In the genomic region with DNA sequence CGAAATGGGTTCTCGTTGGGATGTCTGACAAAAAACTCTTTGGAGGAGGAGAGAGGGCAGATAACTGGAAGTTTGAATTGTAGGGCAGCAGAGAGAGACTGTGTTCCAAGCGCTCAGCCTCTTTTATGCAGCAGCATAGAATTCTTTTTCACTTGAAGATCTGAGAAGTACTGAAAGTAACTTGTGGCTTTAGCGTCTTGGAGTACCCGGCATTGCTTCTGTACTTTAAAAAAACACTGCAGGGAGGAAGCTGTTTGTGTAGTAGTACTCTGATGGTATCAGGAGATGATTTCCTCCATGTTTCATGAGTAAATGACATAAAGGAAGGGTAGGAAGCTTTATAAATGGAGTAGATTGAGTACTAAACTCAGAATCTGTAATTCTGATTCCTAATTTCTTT, we compare ENCODE assay signal across 8 mouse cellular contexts. TPM values are rescaled to one million over a fixed set of nuclear protein-coding genes. Genes with fewer than 3 reads are reported as not detected.
DNase-seq lines count a peak whose midpoint lies in the region; ATAC-seq and TF ChIP-seq lines count a peak whose summit lies in the region.

No protein-coding gene starts in this region.

- peak overlapping the region; percentile 96 for H3K9ac ChIP-seq in lung, embryonic 14.5 days
- peak overlapping the region; percentile 97 for H3K9ac ChIP-seq in intestine, embryonic 16.5 days (ENCODE audit: low read depth, low read length)
- peak overlapping the region; percentile 99 for H3K9ac ChIP-seq in neural tube, embryonic 15.5 days (replicated peaks)

- DNase-seq in lung, embryonic 14.5 days, result peak; percentile 4
- DNase-seq in lung, postnatal 10 days, result no peak
- no peak for DNase-seq in embryonic facial prominence, embryonic 10.5 days (ENCODE audit: low spot score)
- DNase-seq in adrenal gland, adult 2 months, result no peak
- no peak for DNase-seq in embryo, embryonic 10 days (ENCODE audit: low spot score)
- DNase-seq in gastrocnemius, adult 18-20 months (ENCODE audit: low spot score), result no peak

- H3K4me2 ChIP-seq in lung, embryonic 14.5 days, result peak overlapping the region; percentile 82
- H3K4me2 ChIP-seq in intestine, embryonic 16.5 days (ENCODE audit: low read depth, low read length), result peak overlapping the region; percentile 62
- peak overlapping the region; percentile 78 for H3K4me2 ChIP-seq in neural tube, embryonic 15.5 days

- no peak overlapping the region for H3K27ac ChIP-seq in lung, embryonic 14.5 days (ENCODE audit: low read depth)
- H3K27ac ChIP-seq in embryonic facial prominence, embryonic 10.5 days (replicated peaks), result peak overlapping the region; percentile 92
- H3K27ac ChIP-seq in intestine, embryonic 16.5 days (ENCODE audit: low read length), result no peak overlapping the region
- peak overlapping the region; percentile 81; the same call in 1 of the 2 replicates for H3K27ac ChIP-seq in neural tube, embryonic 15.5 days (replicated peaks)

- no peaks in the 10 kb centered on the region for H3K27me3 ChIP-seq in lung, embryonic 14.5 days (ENCODE audit: insufficient read depth, low read length)
- H3K27me3 ChIP-seq in embryonic facial prominence, embryonic 10.5 days (replicated peaks; ENCODE audit: low read depth, poor library complexity, severe bottlenecking), result no peaks in the 10 kb centered on the region
- no peaks in the 10 kb centered on the region for H3K27me3 ChIP-seq in intestine, embryonic 16.5 days (replicated peaks; ENCODE audit: control insufficient read depth, insufficient read depth, low read length)
- H3K27me3 ChIP-seq in neural tube, embryonic 15.5 days (replicated peaks), result 0 out of 2 replicates have a peak, but pooled peaks cover 3% of the 10 kb centered on the region

- peaks cover 3% of the 10 kb centered on the region for H3K4me1 ChIP-seq in lung, embryonic 14.5 days (ENCODE audit: insufficient read depth)
- H3K4me1 ChIP-seq in embryonic facial prominence, embryonic 10.5 days, result peaks cover 28% of the 10 kb centered on the region
- peaks cover 7% of the 10 kb centered on the region for H3K4me1 ChIP-seq in intestine, embryonic 16.5 days (ENCODE audit: control insufficient read depth, insufficient read depth, low read length)
- H3K4me1 ChIP-seq in neural tube, embryonic 15.5 days, result peaks cover 30% of the 10 kb centered on the region

- 2% methylated on average over 5 of the region's 5 CpGs for WGBS in lung, embryonic 14.5 days
- 11% methylated on average over 5 of the region's 5 CpGs for WGBS in embryonic facial prominence, embryonic 10.5 days
- WGBS in intestine, embryonic 16.5 days, result 3% methylated on average over 5 of the region's 5 CpGs
- 4% methylated on average over 5 of the region's 5 CpGs for WGBS in neural tube, embryonic 15.5 days

- H3K9me3 ChIP-seq in lung, embryonic 14.5 days (ENCODE audit: low read depth, low read length), result no peaks in the 10 kb centered on the region
- H3K9me3 ChIP-seq in embryonic facial prominence, embryonic 10.5 days, result no peaks in the 10 kb centered on the region
- no peaks in the 10 kb centered on the region for H3K9me3 ChIP-seq in intestine, embryonic 16.5 days (ENCODE audit: control insufficient read depth, low read length)
- H3K9me3 ChIP-seq in neural tube, embryonic 15.5 days (replicated peaks), result no peaks in the 10 kb centered on the region

- H3K36me3 ChIP-seq in lung, embryonic 14.5 days (ENCODE audit: insufficient read depth), result peaks cover 9% of the 10 kb centered on the region; the same call in 1 of the 2 replicates
- peaks cover 18% of the 10 kb centered on the region for H3K36me3 ChIP-seq in embryonic facial prominence, embryonic 10.5 days (replicated peaks)
- H3K36me3 ChIP-seq in intestine, embryonic 16.5 days (ENCODE audit: control insufficient read depth, insufficient read depth, low read length), result peaks cover 3% of the 10 kb centered on the region; the same call in 1 of the 2 replicates
- no peaks in the 10 kb centered on the region for H3K36me3 ChIP-seq in neural tube, embryonic 15.5 days

- no peak for ATAC-seq in lung, embryonic 14.5 days (ENCODE audit: insufficient read depth)
- no peak for ATAC-seq in intestine, embryonic 16.5 days
- no peak for ATAC-seq in neural tube, embryonic 15.5 days (ENCODE audit: low FRiP score)

- no peak for TF ChIP-seq CTCF in lung, embryonic 14.5 days (IDR thresholded peaks at IDR 0.05; ENCODE audit: low read depth)

- H3K4me3 ChIP-seq in lung, embryonic 14.5 days (ENCODE audit: low read depth, low read length), result peak overlapping the region; percentile 97
- H3K4me3 ChIP-seq in embryonic facial prominence, embryonic 10.5 days, result peak overlapping the region; percentile 85
- H3K4me3 ChIP-seq in intestine, embryonic 16.5 days (ENCODE audit: low read length), result peak overlapping the region; percentile 99
- peak overlapping the region; percentile 97 for H3K4me3 ChIP-seq in neural tube, embryonic 15.5 days (replicated peaks)

RNA-seq across cellular contexts. Expression of a gene that starts 1.0 kb away (rescaled TPM):
- 26.2 and 28.0 TPM in 2 replicates for polyA plus RNA-seq in lung, embryonic 14.5 days (2014; fragmentation: Nextera tagmentation; extraction: Ambion mirVana)
- polyA plus RNA-seq in embryonic facial prominence, embryonic 10.5 days (2016; fragmentation: Nextera tagmentation; extraction: Ambion mirVana), result 61.1 and 63.7 TPM in 2 replicates
- 23.8 and 29.6 TPM in 2 replicates for polyA plus RNA-seq in intestine, embryonic 16.5 days (2015; fragmentation: Nextera tagmentation; extraction: Ambion mirVana)
- polyA plus RNA-seq in neural tube, embryonic 15.5 days (2015; fragmentation: Nextera tagmentation; extraction: Ambion mirVana), result 53.1 and 58.5 TPM in 2 replicates
- total RNA-seq in adrenal gland, adult 2 months (2021), result 10 to 100 TPM; 21.8 to 33.4 TPM
- polyA plus RNA-seq in adrenal gland, adult 2 months (2012; rRNA removed), result 7.4 and 9.4 TPM in 2 replicates
- 10 to 100 TPM; 28.0 to 28.8 TPM for total RNA-seq in gastrocnemius, adult 18-20 months (2021)

RNA-seq across cellular contexts. Expression of a gene that starts 13.2 kb away (rescaled TPM):
- polyA plus RNA-seq in lung, embryonic 14.5 days (2014; fragmentation: Nextera tagmentation; extraction: Ambion mirVana), result 36.7 and 37.4 TPM in 2 replicates
- polyA plus RNA-seq in embryonic facial prominence, embryonic 10.5 days (2016; fragmentation: Nextera tagmentation; extraction: Ambion mirVana), result 49.7 and 49.8 TPM in 2 replicates
- 47.9 and 56.0 TPM in 2 replicates for polyA plus RNA-seq in intestine, embryonic 16.5 days (2015; fragmentation: Nextera tagmentation; extraction: Ambion mirVana)
- polyA plus RNA-seq in neural tube, embryonic 15.5 days (2015; fragmentation: Nextera tagmentation; extraction: Ambion mirVana), result 43.9 and 47.8 TPM in 2 replicates
- 10 to 100 TPM; 38.8 to 45.9 TPM for total RNA-seq in adrenal gland, adult 2 months (2021)
- polyA plus RNA-seq in adrenal gland, adult 2 months (2012; rRNA removed), result 1.2 and 1.6 TPM in 2 replicates
- total RNA-seq in gastrocnemius, adult 18-20 months (2021), result 10 to 100 TPM; 44.9 to 46.8 TPM

RNA-seq across cellular contexts. Expression of a gene that starts 57.6 kb away (rescaled TPM):
- 25.3 and 27.8 TPM in 2 replicates for polyA plus RNA-seq in lung, embryonic 14.5 days (2014; fragmentation: Nextera tagmentation; extraction: Ambion mirVana)
- polyA plus RNA-seq in embryonic facial prominence, embryonic 10.5 days (2016; fragmentation: Nextera tagmentation; extraction: Ambion mirVana), result 40.9 and 42.5 TPM in 2 replicates
- polyA plus RNA-seq in intestine, embryonic 16.5 days (2015; fragmentation: Nextera tagmentation; extraction: Ambion mirVana), result 18.2 and 23.6 TPM in 2 replicates
- 4.6 and 9.2 TPM in 2 replicates for polyA plus RNA-seq in neural tube, embryonic 15.5 days (2015; fragmentation: Nextera tagmentation; extraction: Ambion mirVana)
- 1 to 10 TPM in 1 of 2 experiments, under 1 TPM in 1; 0.81 to 1.6 TPM for total RNA-seq in adrenal gland, adult 2 months (2021)
- 2.7 and 2.9 TPM in 2 replicates for polyA plus RNA-seq in adrenal gland, adult 2 months (2012; rRNA removed)
- total RNA-seq in gastrocnemius, adult 18-20 months (2021), result not detected

RNA-seq across cellular contexts. Expression of a gene that starts 57.7 kb away (rescaled TPM):
- 83.9 and 84.5 TPM in 2 replicates for polyA plus RNA-seq in lung, embryonic 14.5 days (2014; fragmentation: Nextera tagmentation; extraction: Ambion mirVana)
- 74.6 and 76.1 TPM in 2 replicates for polyA plus RNA-seq in embryonic facial prominence, embryonic 10.5 days (2016; fragmentation: Nextera tagmentation; extraction: Ambion mirVana)
- polyA plus RNA-seq in intestine, embryonic 16.5 days (2015; fragmentation: Nextera tagmentation; extraction: Ambion mirVana), result 50.5 and 57.1 TPM in 2 replicates
- polyA plus RNA-seq in neural tube, embryonic 15.5 days (2015; fragmentation: Nextera tagmentation; extraction: Ambion mirVana), result 8.3 and 22.5 TPM in 2 replicates
- total RNA-seq in adrenal gland, adult 2 months (2021), result 1 to 10 TPM; 1.2 to 2.4 TPM
- polyA plus RNA-seq in adrenal gland, adult 2 months (2012; rRNA removed), result 0.02 and 0.09 TPM in 2 replicates
- total RNA-seq in gastrocnemius, adult 18-20 months (2021), result under 1 TPM; 0.07 to 0.21 TPM

Comparison
In these comparisons a context has a peak if more than half of its experiments do, and no peak if none do; other contexts are left out.
1. H3K27ac ChIP-seq: peak in embryonic facial prominence, embryonic 10.5 days (single experiment) and neural tube, embryonic 15.5 days (single experiment); none in lung, embryonic 14.5 days (single experiment) and intestine, embryonic 16.5 days (single experiment).
2. RNA of a gene that starts 13.2 kb away (polyA plus RNA-seq): 47.9 to 56.0 TPM in intestine, embryonic 16.5 days, 49.7 to 49.8 TPM in embryonic facial prominence, embryonic 10.5 days, 43.9 to 47.8 TPM in neural tube, embryonic 15.5 days and 36.7 to 37.4 TPM in lung, embryonic 14.5 days; 1.2 to 1.6 TPM in adrenal gland, adult 2 months; every median in the first group is over 10 times any median in the second.
3. Peak in every context shown above with its lines, with median percentiles within 50 percentile points of each other: H3K4me2 ChIP-seq, H3K4me3 ChIP-seq and H3K9ac ChIP-seq.